In genomic region chr2:3760234-3760836, GRCm38 (mm10) we compare ENCODE assay signal across 27 mouse cellular contexts.
DNase-seq lines count a peak whose midpoint lies in the region; ATAC-seq and TF ChIP-seq lines count a peak whose summit lies in the region.
"Had no signal": no experiment of that assay in that cellular context is flagged by ENCODE, and none has a peak within 500 bp of the region (broad histone marks: within the 10 kb centered on the region; RNA-seq: fewer than 3 reads in every experiment).

No protein-coding gene starts in this region.

- no peak for TF ChIP-seq RAD21 in MEL (IDR thresholded peaks at IDR 0.05; ENCODE audit: low read depth, low read length)

- TF ChIP-seq EP300 in MEL (IDR thresholded peaks at IDR 0.05; ENCODE audit: low read depth in 1 of 2, low read length in 2 of 2), result no peak
- no peak for TF ChIP-seq EP300 in heart, adult 2 months (IDR thresholded peaks at IDR 0.05; ENCODE audit: insufficient read depth, low read depth, low read length)

- H3K4me3 ChIP-seq in forebrain, embryonic 11.5 days (ENCODE audit: low read depth, low read length), result no peak overlapping the region
- no peak overlapping the region for H3K4me3 ChIP-seq in forebrain, embryonic 13.5 days
- H3K4me3 ChIP-seq in MEL (ENCODE audit: control insufficient read depth in 1 of 2, insufficient read depth in 1 of 2, low read depth in 2 of 2, low read length in 2 of 2), result no peak overlapping the region
- no peak overlapping the region for H3K4me3 ChIP-seq in midbrain, embryonic 11.5 days (ENCODE audit: low read depth, low read length)
- H3K4me3 ChIP-seq in heart, adult 2 months, result no peak overlapping the region
- H3K4me3 ChIP-seq: embryonic facial prominence, embryonic 15.5 days; heart, embryonic 13.5 days; intestine, embryonic 15.5 days; myocyte; neural tube, embryonic 13.5 days had no signal

- no peak for TF ChIP-seq POLR2A in MEL (IDR thresholded peaks at IDR 0.05; ENCODE audit: control insufficient read depth in 1 of 2, insufficient read depth in 1 of 2, low read depth in 1 of 2, low read length in 2 of 2, poor library complexity in 1 of 2)
- no peak for TF ChIP-seq POLR2A in heart, adult 2 months (IDR thresholded peaks at IDR 0.05; ENCODE audit: insufficient read depth, low read depth, low read length)

- 86% methylated on average over 6 of the region's 6 CpGs for WGBS in forebrain, embryonic 11.5 days
- 77% methylated on average over 6 of the region's 6 CpGs for WGBS in forebrain, embryonic 13.5 days
- 90% methylated on average over 6 of the region's 6 CpGs for WGBS in midbrain, embryonic 11.5 days
- WGBS in heart, adult 2 months, result 65% methylated on average over 6 of the region's 6 CpGs

- no peak for ATAC-seq in forebrain, embryonic 11.5 days (replicated peaks; ENCODE audit: low FRiP score)
- ATAC-seq in forebrain, embryonic 13.5 days, result no peak
- peak; percentile 24 to 51; a peak in 3 of 4 replicates for ATAC-seq in hematopoietic stem cell, adult 5-6 weeks (replicated peaks in 1 of 2; ENCODE audit: insufficient read depth in 1 of 2, low FRiP score in 2 of 2, low TSS enrichment in 1 of 2, low read depth in 1 of 2, poor library complexity in 2 of 2, severe bottlenecking in 2 of 2)
- ATAC-seq in midbrain, embryonic 11.5 days (ENCODE audit: low FRiP score), result no peak
- ATAC-seq: forebrain, embryonic 16.5 days; hindbrain, embryonic 16.5 days; intestine, embryonic 15.5 days; midbrain, embryonic 16.5 days had no signal

- no peak overlapping the region for H3K4me2 ChIP-seq in forebrain, embryonic 11.5 days (ENCODE audit: low read depth, low read length, severe bottlenecking)
- H3K4me2 ChIP-seq in forebrain, embryonic 13.5 days, result no peak overlapping the region
- no peak overlapping the region for H3K4me2 ChIP-seq in midbrain, embryonic 11.5 days
- H3K4me2 ChIP-seq: embryonic facial prominence, embryonic 15.5 days; heart, embryonic 13.5 days; intestine, embryonic 15.5 days; liver, embryonic 11.5 days; neural tube, embryonic 13.5 days had no signal

- H3K79me2 ChIP-seq in MEL (ENCODE audit: control insufficient read depth, insufficient read depth, low read length, poor library complexity), result no peaks in the 10 kb centered on the region
- H3K79me2 ChIP-seq in heart, adult 2 months (replicated peaks; ENCODE audit: control insufficient read depth, insufficient read depth, low read length), result no peaks in the 10 kb centered on the region

- no peaks in the 10 kb centered on the region for H3K9me3 ChIP-seq in forebrain, embryonic 11.5 days (ENCODE audit: control insufficient read depth, low read length)
- no peaks in the 10 kb centered on the region for H3K9me3 ChIP-seq in forebrain, embryonic 13.5 days (replicated peaks)
- H3K9me3 ChIP-seq in MEL (replicated peaks; ENCODE audit: insufficient read depth, low read length), result no peaks in the 10 kb centered on the region
- H3K9me3 ChIP-seq in midbrain, embryonic 11.5 days (ENCODE audit: control insufficient read depth, low read length), result no peaks in the 10 kb centered on the region
- H3K9me3 ChIP-seq: embryonic facial prominence, embryonic 15.5 days; heart, embryonic 13.5 days; intestine, embryonic 15.5 days; neural tube, embryonic 13.5 days had no signal

- no peaks in the 10 kb centered on the region for H3K27me3 ChIP-seq in forebrain, embryonic 11.5 days (ENCODE audit: control insufficient read depth, insufficient read depth, low read length)
- H3K27me3 ChIP-seq in forebrain, embryonic 13.5 days, result no peaks in the 10 kb centered on the region
- H3K27me3 ChIP-seq in MEL (ENCODE audit: control insufficient read depth in 1 of 2, insufficient read depth in 2 of 2, low read length in 2 of 2), result no peaks in the 10 kb centered on the region
- H3K27me3 ChIP-seq in midbrain, embryonic 11.5 days (ENCODE audit: control insufficient read depth, insufficient read depth, low read length), result no peaks in the 10 kb centered on the region
- H3K27me3 ChIP-seq in heart, adult 2 months (ENCODE audit: control insufficient read depth, insufficient read depth, low read length), result no peaks in the 10 kb centered on the region
- H3K27me3 ChIP-seq: embryonic facial prominence, embryonic 15.5 days; heart, embryonic 13.5 days; intestine, embryonic 15.5 days; neural tube, embryonic 13.5 days had no signal

- no peaks in the 10 kb centered on the region for H3K4me1 ChIP-seq in forebrain, embryonic 11.5 days (replicated peaks; ENCODE audit: control insufficient read depth, insufficient read depth, low read length)
- peaks cover 40% of the 10 kb centered on the region for H3K4me1 ChIP-seq in forebrain, embryonic 13.5 days
- peaks cover 0 to 3% of the 10 kb centered on the region in 2 experiments; a peak in 1 of 4 replicates for H3K4me1 ChIP-seq in MEL (ENCODE audit: control insufficient read depth in 1 of 2, insufficient read depth in 2 of 2, low read length in 2 of 2)
- H3K4me1 ChIP-seq in midbrain, embryonic 11.5 days (ENCODE audit: control insufficient read depth, insufficient read depth, low read length), result no peaks in the 10 kb centered on the region
- peaks cover 1% of the 10 kb centered on the region for H3K4me1 ChIP-seq in heart, adult 2 months (ENCODE audit: control insufficient read depth, insufficient read depth, low read length)

- H3K9ac ChIP-seq in forebrain, embryonic 11.5 days (ENCODE audit: low read length), result no peak overlapping the region
- H3K9ac ChIP-seq in forebrain, embryonic 13.5 days, result no peak overlapping the region
- no peak overlapping the region for H3K9ac ChIP-seq in MEL (ENCODE audit: control insufficient read depth, low read depth, low read length, poor library complexity, severe bottlenecking)
- H3K9ac ChIP-seq in midbrain, embryonic 11.5 days (ENCODE audit: low read length), result no peak overlapping the region
- no peak overlapping the region for H3K9ac ChIP-seq in heart, adult 2 months (ENCODE audit: low read depth, low read length)
- H3K9ac ChIP-seq: embryonic facial prominence, embryonic 15.5 days; heart, embryonic 13.5 days; intestine, embryonic 15.5 days; neural tube, embryonic 13.5 days had no signal

- no peaks in the 10 kb centered on the region for H3K36me3 ChIP-seq in forebrain, embryonic 11.5 days (ENCODE audit: control insufficient read depth, insufficient read depth, low read length)
- no peaks in the 10 kb centered on the region for H3K36me3 ChIP-seq in forebrain, embryonic 13.5 days (ENCODE audit: poor library complexity, severe bottlenecking)
- H3K36me3 ChIP-seq in MEL (ENCODE audit: control insufficient read depth in 1 of 2, insufficient read depth in 2 of 2, low read length in 2 of 2), result no peaks in the 10 kb centered on the region
- no peaks in the 10 kb centered on the region for H3K36me3 ChIP-seq in midbrain, embryonic 11.5 days (ENCODE audit: control insufficient read depth, insufficient read depth, low read length)
- 0 out of 2 replicates have a peak, but pooled peaks cover 2% of the 10 kb centered on the region for H3K36me3 ChIP-seq in heart, adult 2 months (ENCODE audit: control insufficient read depth, insufficient read depth, low read length)
- H3K36me3 ChIP-seq: embryonic facial prominence, embryonic 15.5 days; heart, embryonic 13.5 days; intestine, embryonic 15.5 days; neural tube, embryonic 13.5 days had no signal

- peak; percentile 41 for DNase-seq in forebrain, embryonic 11.5 days (ENCODE audit: low spot score)
- DNase-seq in kidney, postnatal 14 days, result peak; percentile 27
- no peak for DNase-seq in kidney, postnatal 10 days
- peak; percentile 23 for DNase-seq in MEL (ENCODE audit: low read depth, low spot score)
- no peak for DNase-seq in midbrain, embryonic 11.5 days (ENCODE audit: low spot score, missing footprints)
- no peak for DNase-seq in heart, adult 2 months
- DNase-seq: adrenal gland, adult 2 months; cerebellum, adult 2 months; cerebellum, postnatal 25 days; embryo, embryonic 11 days; gastrocnemius, postnatal 10 days; layer of hippocampus, postnatal 36 days; retina, postnatal 1 day; right cerebral cortex, postnatal 25 days; spleen, adult 18-20 months; thymus, postnatal 14 days had no signal

- H3K27ac ChIP-seq in forebrain, embryonic 11.5 days (ENCODE audit: low read depth, low read length), result no peak overlapping the region
- H3K27ac ChIP-seq in forebrain, embryonic 13.5 days, result no peak overlapping the region
- H3K27ac ChIP-seq in MEL (ENCODE audit: control insufficient read depth, low read depth, low read length), result no peak overlapping the region
- H3K27ac ChIP-seq in midbrain, embryonic 11.5 days (ENCODE audit: low read depth, low read length), result no peak overlapping the region
- no peak overlapping the region for H3K27ac ChIP-seq in heart, adult 2 months
- H3K27ac ChIP-seq: embryonic facial prominence, embryonic 15.5 days; heart, embryonic 13.5 days; intestine, embryonic 15.5 days; neural tube, embryonic 13.5 days had no signal

- no peak for TF ChIP-seq CTCF in MEL (IDR thresholded peaks at IDR 0.05 in 2 of 3, conservative IDR thresholded peaks at IDR 0.05 in 1 of 3; ENCODE audit: control insufficient read depth in 1 of 3, insufficient read depth in 1 of 3, low read depth in 2 of 3, low read length in 3 of 3, poor library complexity in 1 of 3, severe bottlenecking in 1 of 3)
- no peak for TF ChIP-seq CTCF in heart, adult 2 months (IDR thresholded peaks at IDR 0.05)

- intact Hi-C loops in heart, adult 2 months (cut with DNase I), result no loop called here

TF ChIP-seq in MEL, 35 proteins besides CTCF, POLR2A, EP300 and RAD21:
- TF ChIP-seq KAT2A (conservative IDR thresholded peaks at IDR 0.05; ENCODE audit: low read depth, low read length), result no peak
- no peak for TF ChIP-seq MYC (IDR thresholded peaks at IDR 0.05; ENCODE audit: low read depth, low read length)
- no peak for TF ChIP-seq POLR2AphosphoS2 (IDR thresholded peaks at IDR 0.05; ENCODE audit: low read length)
- TF ChIP-seq ZNF384 (IDR thresholded peaks at IDR 0.05; ENCODE audit: low read depth, low read length), result no peak

Comparison
In these comparisons a context has a peak if more than half of its experiments do, and no peak if none do; other contexts are left out.
1. DNase-seq: peak in forebrain, embryonic 11.5 days (single experiment), kidney, postnatal 14 days (single experiment) and MEL (single experiment); none in kidney, postnatal 10 days (single experiment), midbrain, embryonic 11.5 days (single experiment) and heart, adult 2 months (0 of 2).
2. ATAC-seq: peak in hematopoietic stem cell, adult 5-6 weeks (2 of 2); none in forebrain, embryonic 11.5 days (single experiment), forebrain, embryonic 13.5 days (single experiment) and midbrain, embryonic 11.5 days (single experiment).